Mouse (Mus musculus): ENCODE measurements at regions not wholly inside any gene's neighbourhood (a gene's known extent, or its start where the extent isn't known, plus 50 kb on each side); places are given as distances from the start of the nearest gene placed in this dataset.

- 65% methylated on average over 3 of the region's 3 CpGs for WGBS
- TF ChIP-seq POLR2A (IDR thresholded peaks at IDR 0.05; ENCODE audit: low read depth, low read length) (no peak), CTCF (conservative IDR thresholded peaks at IDR 0.05; ENCODE audit: insufficient read depth, insufficient read length, low read depth, low read length) (no peak)
Measured at GRCm38 (mm10) chr7:67895166-67895565, 57.5 kb upstream of the Igf1r start.

DNA sequence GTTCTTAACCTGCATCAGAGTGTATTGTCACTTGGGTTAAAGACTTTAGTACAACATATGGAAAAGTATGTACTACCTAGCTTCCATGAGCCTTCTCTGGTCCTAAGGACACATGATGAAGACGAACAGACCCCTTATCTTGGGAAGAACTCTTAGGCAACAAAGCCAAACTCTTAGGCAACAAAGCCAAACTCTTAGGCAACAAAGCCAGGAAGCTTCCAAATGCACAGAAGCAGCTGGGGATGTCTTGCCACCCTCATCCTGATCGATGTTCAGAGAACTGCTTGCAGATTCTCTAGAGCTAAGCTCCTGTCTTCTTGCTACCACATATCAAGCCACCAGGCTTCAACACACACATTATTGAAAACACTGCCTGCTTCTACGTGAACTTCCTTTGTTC lies 59.7 kb upstream of the Igf1r start:
- no peak for TF ChIP-seq CTCF (conservative IDR thresholded peaks at IDR 0.05; ENCODE audit: insufficient read depth, insufficient read length, low read depth, low read length)
- Histone ChIP-seq H3K4me1 (ENCODE audit: control insufficient read depth, insufficient read depth, low read length) (no peaks in the 10 kb centered on the region), H3K27me3 (replicated peaks; ENCODE audit: control insufficient read depth, insufficient read depth, low read length) (no peaks in the 10 kb centered on the region; the same call in 1 of the 2 replicates), H3K27ac (ENCODE audit: insufficient read depth, low read depth, low read length) (no peak overlapping the region), H3K36me3 (ENCODE audit: control insufficient read depth, insufficient read depth, low read length) (no peaks in the 10 kb centered on the region), H3K4me3 (ENCODE audit: insufficient read depth, low read depth, low read length) (no peak overlapping the region)
- 67% methylated on average over 3 of the region's 3 CpGs for WGBS
- no peak for DNase-seq

More at GRCm38 (mm10) chr7:67895166-67895565, 57.5 kb upstream of the Igf1r start:
- no peaks in the 10 kb centered on the region; the same call in 1 of the 2 replicates for H3K27me3 ChIP-seq (replicated peaks; ENCODE audit: control insufficient read depth, insufficient read depth, low read length)
- no peaks in the 10 kb centered on the region for H3K4me1 ChIP-seq (ENCODE audit: control insufficient read depth, insufficient read depth, low read length)
- no peak overlapping the region for H3K4me3 ChIP-seq (ENCODE audit: insufficient read depth, low read depth, low read length)
- no peak for DNase-seq
- H3K36me3 ChIP-seq (ENCODE audit: control insufficient read depth, insufficient read depth, low read length) = no peaks in the 10 kb centered on the region
- H3K27ac ChIP-seq (ENCODE audit: insufficient read depth, low read depth, low read length) = no peak overlapping the region

DNA sequence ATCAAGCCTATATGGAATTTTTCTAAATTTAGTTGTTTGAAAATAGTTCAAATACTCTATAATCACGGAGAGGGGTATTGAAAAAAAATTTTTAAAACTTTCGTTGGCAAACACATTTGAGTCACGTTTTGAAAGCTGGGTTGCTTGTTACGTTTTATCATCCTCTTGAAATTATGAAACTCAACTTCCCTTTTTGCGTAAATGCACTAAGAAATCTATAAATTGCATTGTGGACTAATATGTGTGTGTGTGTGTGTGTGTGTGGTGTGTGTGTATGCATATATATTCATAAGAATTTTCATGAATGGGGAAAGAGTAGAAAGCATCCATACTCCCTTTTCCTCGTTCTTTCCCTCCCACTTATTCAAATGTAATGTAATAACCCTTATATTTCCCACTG lies 69.6 kb upstream of the Igf1r start:
- TF ChIP-seq CTCF (conservative IDR thresholded peaks at IDR 0.05; ENCODE audit: insufficient read depth, insufficient read length, low read depth, low read length) (no peak), POLR2A (IDR thresholded peaks at IDR 0.05; ENCODE audit: low read depth, low read length) (no peak)
- no peaks in the 10 kb centered on the region for H3K27me3 ChIP-seq (replicated peaks; ENCODE audit: control insufficient read depth, insufficient read depth, low read length)
- no peak overlapping the region for H3K27ac ChIP-seq (ENCODE audit: insufficient read depth, low read depth, low read length)
- DNase-seq = no peak
- 78% methylated on average over 6 of the region's 6 CpGs for WGBS
- H3K36me3 ChIP-seq (ENCODE audit: control insufficient read depth, insufficient read depth, low read length) = no peaks in the 10 kb centered on the region
- H3K4me3 ChIP-seq (ENCODE audit: insufficient read depth, low read depth, low read length) = no peak overlapping the region
- no peaks in the 10 kb centered on the region for H3K4me1 ChIP-seq (ENCODE audit: control insufficient read depth, insufficient read depth, low read length)

DNA sequence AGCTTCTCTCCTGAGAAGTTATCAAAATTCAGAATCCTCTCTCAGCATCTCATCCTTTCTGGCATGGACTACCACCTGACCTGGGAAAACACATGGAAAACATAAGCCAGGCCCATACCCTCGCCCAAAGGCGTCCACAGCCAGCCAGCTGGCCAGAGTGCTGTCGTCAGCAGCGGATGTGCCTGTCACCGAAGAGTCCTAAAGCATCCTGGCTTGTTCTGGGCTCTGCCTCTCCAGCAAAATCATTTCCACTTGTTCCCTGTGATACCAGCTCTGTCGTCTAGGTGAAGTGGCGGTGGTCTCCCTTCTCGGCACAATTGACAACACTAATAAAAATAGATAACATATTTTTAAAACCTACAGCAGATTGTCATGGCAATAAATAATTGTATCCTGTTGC lies 70.0 kb upstream of the Igf1r start:
- H3K27me3 ChIP-seq (replicated peaks; ENCODE audit: control insufficient read depth, insufficient read depth, low read length) = no peaks in the 10 kb centered on the region
- H3K36me3 ChIP-seq (ENCODE audit: control insufficient read depth, insufficient read depth, low read length) = no peaks in the 10 kb centered on the region
- TF ChIP-seq POLR2A (IDR thresholded peaks at IDR 0.05; ENCODE audit: low read depth, low read length) (no peak), CTCF (conservative IDR thresholded peaks at IDR 0.05; ENCODE audit: insufficient read depth, insufficient read length, low read depth, low read length) (no peak)
- DNase-seq = no peak
- H3K4me3 ChIP-seq (ENCODE audit: insufficient read depth, low read depth, low read length) = no peak overlapping the region
- WGBS = 77% methylated on average over 8 of the region's 8 CpGs
- no peak overlapping the region for H3K27ac ChIP-seq (ENCODE audit: insufficient read depth, low read depth, low read length)
- no peaks in the 10 kb centered on the region for H3K4me1 ChIP-seq (ENCODE audit: control insufficient read depth, insufficient read depth, low read length)

DNA sequence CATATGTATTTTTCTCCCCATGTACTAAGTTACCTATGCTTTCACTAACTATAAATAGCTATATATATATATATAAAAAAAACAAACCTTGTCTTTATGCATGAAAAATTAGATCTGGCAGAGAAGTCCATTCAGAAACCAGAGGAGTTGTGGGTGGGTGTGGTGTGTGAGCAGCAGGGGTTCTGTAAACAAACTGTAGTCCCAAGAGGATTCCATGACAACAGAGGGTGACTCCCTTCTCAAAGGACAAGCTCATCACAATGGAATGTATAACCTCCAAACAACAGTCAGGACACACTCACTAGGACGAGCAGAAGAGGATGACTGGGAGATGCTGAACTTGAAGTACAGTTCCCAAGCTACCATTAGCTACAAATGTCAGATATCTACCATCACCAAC lies 74.4 kb upstream of the Igf1r start:
- no peak for TF ChIP-seq POLR2A (IDR thresholded peaks at IDR 0.05; ENCODE audit: low read depth, low read length)
- no peak for TF ChIP-seq CTCF (conservative IDR thresholded peaks at IDR 0.05; ENCODE audit: insufficient read depth, insufficient read length, low read depth, low read length)
- WGBS = 24% methylated on average over 1 of the region's 1 CpGs
- H3K27ac ChIP-seq (ENCODE audit: insufficient read depth, low read depth, low read length) = no peak overlapping the region
- H3K4me3 ChIP-seq (ENCODE audit: insufficient read depth, low read depth, low read length) = no peak overlapping the region
- H3K36me3 ChIP-seq (ENCODE audit: control insufficient read depth, insufficient read depth, low read length) = no peaks in the 10 kb centered on the region
- H3K4me1 ChIP-seq (ENCODE audit: control insufficient read depth, insufficient read depth, low read length) = no peaks in the 10 kb centered on the region
- H3K27me3 ChIP-seq (replicated peaks; ENCODE audit: control insufficient read depth, insufficient read depth, low read length) = no peaks in the 10 kb centered on the region
- no peak for DNase-seq

DNA sequence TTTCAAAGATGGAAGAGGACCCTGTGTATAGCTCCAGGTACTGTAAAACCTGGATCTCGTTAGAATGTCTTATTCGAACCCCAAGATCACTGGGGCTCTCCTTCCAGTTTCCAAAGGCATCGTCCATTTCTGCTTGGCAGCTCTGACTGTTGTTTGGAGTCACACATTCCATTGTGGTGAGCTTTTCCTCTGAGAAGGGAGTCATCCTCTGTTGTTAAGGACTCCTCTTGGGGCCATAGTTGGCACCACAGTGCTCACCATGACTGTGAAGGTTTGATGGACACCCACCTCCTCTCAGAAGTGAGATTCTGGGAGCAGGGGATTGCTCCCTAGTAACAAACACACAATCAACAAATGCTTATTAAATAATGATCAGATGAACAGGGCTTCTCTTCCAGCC lies 75.0 kb upstream of the Igf1r start:
- no peak for DNase-seq
- TF ChIP-seq POLR2A (IDR thresholded peaks at IDR 0.05; ENCODE audit: low read depth, low read length) = no peak
- no peak for TF ChIP-seq CTCF (conservative IDR thresholded peaks at IDR 0.05; ENCODE audit: insufficient read depth, insufficient read length, low read depth, low read length)
- Histone ChIP-seq H3K4me3 (ENCODE audit: insufficient read depth, low read depth, low read length) (no peak overlapping the region), H3K27me3 (replicated peaks; ENCODE audit: control insufficient read depth, insufficient read depth, low read length) (no peaks in the 10 kb centered on the region), H3K36me3 (ENCODE audit: control insufficient read depth, insufficient read depth, low read length) (no peaks in the 10 kb centered on the region), H3K27ac (ENCODE audit: insufficient read depth, low read depth, low read length) (no peak overlapping the region), H3K4me1 (ENCODE audit: control insufficient read depth, insufficient read depth, low read length) (no peaks in the 10 kb centered on the region)
- 81% methylated on average over 3 of the region's 3 CpGs for WGBS

GRCm38 (mm10) chr7:67854080-67855022 lies 94.8 kb upstream of the Synm start:
- no peak for TF ChIP-seq POLR2A (IDR thresholded peaks at IDR 0.05; ENCODE audit: low read depth, low read length)
- TF ChIP-seq CTCF (conservative IDR thresholded peaks at IDR 0.05; ENCODE audit: insufficient read depth, insufficient read length, low read depth, low read length) = no peak
- no peaks in the 10 kb centered on the region for H3K27me3 ChIP-seq (replicated peaks; ENCODE audit: control insufficient read depth, insufficient read depth, low read length)
- H3K4me1 ChIP-seq (ENCODE audit: control insufficient read depth, insufficient read depth, low read length) = no peaks in the 10 kb centered on the region
- H3K36me3 ChIP-seq (ENCODE audit: control insufficient read depth, insufficient read depth, low read length) = no peaks in the 10 kb centered on the region
- no peak overlapping the region for H3K27ac ChIP-seq (ENCODE audit: insufficient read depth, low read depth, low read length)
- 74% methylated on average over 14 of the region's 14 CpGs for WGBS
- H3K4me3 ChIP-seq (ENCODE audit: insufficient read depth, low read depth, low read length) = no peak overlapping the region
- no peak for DNase-seq

Measured in kidney, adult 2 months (tissue).